Mouse (Mus musculus): ENCODE data around the gene Lbr. TPM values are rescaled to one million over a fixed set of nuclear protein-coding genes. Genes with fewer than 3 reads are reported as not detected.
A peak's percentile ranks its signal among the peaks of the same experiment; 100 is the strongest.
"Not testable (repeated sequence)": the region's sequence is repeated elsewhere in the genome, so short reads cannot be mapped to it uniquely, and the experiment has no call there.

Lbr gene
- polyA plus RNA-seq, 1 experiment from 2014 or later: 4.9 TPM

GRCm38 (mm10) chr1:181841864-181842672 lies 778 bp downstream of the Lbr start:
- peak overlapping the region; percentile 69 for H3K27ac ChIP-seq
- no peaks in the 10 kb centered on the region for H3K36me3 ChIP-seq (ENCODE audit: inconsistent target)
- WGBS (ENCODE audit: missing documents): under 1% methylated on average over 110 of the region's 113 CpGs
- H3K4me3 ChIP-seq (ENCODE audit: inconsistent target): peak overlapping the region; percentile 74
- H3K79me2 ChIP-seq (ENCODE audit: inconsistent target): peaks cover 42% of the 10 kb centered on the region

- H3K27ac ChIP-seq: peak overlapping the region; percentile 69
- peaks cover 48% of the 10 kb centered on the region for H3K79me2 ChIP-seq (ENCODE audit: inconsistent target)
- peaks cover 4% of the 10 kb centered on the region; the same call in 1 of the 2 replicates for H3K36me3 ChIP-seq (ENCODE audit: inconsistent target)
- H3K4me3 ChIP-seq (ENCODE audit: inconsistent target): peak overlapping the region; percentile 74
- 2% methylated on average over 16 of the region's 16 CpGs for WGBS (ENCODE audit: missing documents)
Measured at GRCm38 (mm10) chr1:181841396-181841795, 1.4 kb downstream of the Lbr start.

GRCm38 (mm10) chr1:181839746-181840366 lies 3.0 kb downstream of the Lbr start:
- Histone ChIP-seq H3K27ac (peak overlapping the region; percentile 69; the same call in 1 of the 2 replicates), H3K79me2 (ENCODE audit: inconsistent target) (peaks cover 64% of the 10 kb centered on the region), H3K36me3 (ENCODE audit: inconsistent target) (peaks cover 19% of the 10 kb centered on the region), H3K4me3 (ENCODE audit: inconsistent target) (peak overlapping the region; percentile 74; the same call in 1 of the 2 replicates)
- 4% methylated on average over 6 of the region's 6 CpGs for WGBS (ENCODE audit: missing documents)

- no peak overlapping the region for H3K4me3 ChIP-seq (ENCODE audit: inconsistent target)
- 93% methylated on average over 5 of the region's 5 CpGs for WGBS (ENCODE audit: missing documents)
- no peak overlapping the region for H3K27ac ChIP-seq
- peaks cover 21% of the 10 kb centered on the region for H3K36me3 ChIP-seq (ENCODE audit: inconsistent target)
- H3K79me2 ChIP-seq (ENCODE audit: inconsistent target): peaks cover 81% of the 10 kb centered on the region
Measured at GRCm38 (mm10) chr1:181838111-181838510, 4.7 kb downstream of the Lbr start.

GRCm38 (mm10) chr1:181833143-181833542 lies 9.7 kb downstream of the Lbr start:
- Histone ChIP-seq H3K4me3 (ENCODE audit: inconsistent target) (no peak overlapping the region), H3K27ac (no peak overlapping the region), H3K36me3 (ENCODE audit: inconsistent target) (peaks cover 48% of the 10 kb centered on the region), H3K79me2 (ENCODE audit: inconsistent target) (peaks cover 55% of the 10 kb centered on the region)
- WGBS (ENCODE audit: missing documents): 81% methylated on average over 6 of the region's 6 CpGs

GRCm38 (mm10) chr1:181832720-181833119 lies 10.1 kb downstream of the Lbr start:
- Histone ChIP-seq H3K4me3 (ENCODE audit: inconsistent target) (no peak overlapping the region), H3K27ac (no peak overlapping the region), H3K79me2 (ENCODE audit: inconsistent target) (peaks cover 51% of the 10 kb centered on the region), H3K36me3 (ENCODE audit: inconsistent target) (peaks cover 52% of the 10 kb centered on the region)
- WGBS (ENCODE audit: missing documents): 91% methylated on average over 5 of the region's 5 CpGs

GRCm38 (mm10) chr1:181828365-181828764 lies 14.5 kb downstream of the Lbr start:
- 81% methylated on average over 5 of the region's 5 CpGs for WGBS (ENCODE audit: missing documents)
- Histone ChIP-seq H3K27ac (no peak overlapping the region), H3K4me3 (ENCODE audit: inconsistent target) (no peak overlapping the region), H3K36me3 (ENCODE audit: inconsistent target) (peaks cover 59% of the 10 kb centered on the region), H3K79me2 (ENCODE audit: inconsistent target) (peaks cover 11% of the 10 kb centered on the region; the same call in 1 of the 2 replicates)

GRCm38 (mm10) chr1:181826716-181827115 lies 16.1 kb downstream of the Lbr start:
- H3K4me3 ChIP-seq (ENCODE audit: inconsistent target): no peak overlapping the region
- peaks cover 62% of the 10 kb centered on the region for H3K36me3 ChIP-seq (ENCODE audit: inconsistent target)
- H3K79me2 ChIP-seq (ENCODE audit: inconsistent target): no peaks in the 10 kb centered on the region; the same call in 1 of the 2 replicates
- no peak overlapping the region for H3K27ac ChIP-seq
- 97% methylated on average over 7 of the region's 7 CpGs for WGBS (ENCODE audit: missing documents)

- no peak overlapping the region for H3K27ac ChIP-seq
- 66% methylated on average over 18 of the region's 18 CpGs for WGBS (ENCODE audit: missing documents)
- H3K36me3 ChIP-seq (ENCODE audit: inconsistent target): peaks cover 26% of the 10 kb centered on the region
- H3K4me3 ChIP-seq (ENCODE audit: inconsistent target): no peak overlapping the region
- H3K79me2 ChIP-seq (ENCODE audit: inconsistent target): no peaks in the 10 kb centered on the region
Measured at GRCm38 (mm10) chr1:181811481-181812223, 31.2 kb downstream of the Lbr start.

GRCm38 (mm10) chr1:181800667-181801066 lies 42.2 kb downstream of the Lbr start:
- Histone ChIP-seq H3K27ac (no peak overlapping the region), H3K36me3 (ENCODE audit: inconsistent target) (no peaks in the 10 kb centered on the region), H3K79me2 (ENCODE audit: inconsistent target) (no peaks in the 10 kb centered on the region), H3K4me3 (ENCODE audit: inconsistent target) (no peak overlapping the region)
- 98% methylated on average over 4 of the region's 4 CpGs for WGBS (ENCODE audit: missing documents)

- no peak overlapping the region for H3K4me3 ChIP-seq (ENCODE audit: inconsistent target)
- WGBS (ENCODE audit: missing documents): 94% methylated on average over 3 of the region's 3 CpGs
Measured at GRCm38 (mm10) chr1:181799911-181800310, 42.9 kb downstream of the Lbr start.

GRCm38 (mm10) chr1:181793541-181793940 lies 49.3 kb downstream of the Lbr start:
- H3K36me3 ChIP-seq (ENCODE audit: inconsistent target): no peaks in the 10 kb centered on the region
- H3K27ac ChIP-seq: no peak overlapping the region
- H3K79me2 ChIP-seq (ENCODE audit: inconsistent target): no peaks in the 10 kb centered on the region
- WGBS (ENCODE audit: missing documents): 78% methylated on average over 2 of the region's 2 CpGs
- H3K4me3 ChIP-seq (ENCODE audit: inconsistent target): no peak overlapping the region

More at GRCm38 (mm10) chr1:181799911-181800310, 42.9 kb downstream of the Lbr start:
- H3K36me3 ChIP-seq (ENCODE audit: inconsistent target): no peaks in the 10 kb centered on the region
- no peak overlapping the region for H3K27ac ChIP-seq
- H3K79me2 ChIP-seq (ENCODE audit: inconsistent target): no peaks in the 10 kb centered on the region

- Histone ChIP-seq H3K27ac (no peak overlapping the region), H3K4me3 (ENCODE audit: inconsistent target) (no peak overlapping the region), H3K79me2 (ENCODE audit: inconsistent target) (no peaks in the 10 kb centered on the region), H3K36me3 (ENCODE audit: inconsistent target) (no peaks in the 10 kb centered on the region)
- WGBS (ENCODE audit: missing documents): 28% methylated on average over 6 of the region's 6 CpGs
Measured at GRCm38 (mm10) chr1:181789952-181790351, 52.9 kb downstream of the Lbr start.

GRCm38 (mm10) chr1:181782600-181782999 lies 60.2 kb downstream of the Lbr start:
- not testable (repeated sequence) for H3K79me2 ChIP-seq (ENCODE audit: inconsistent target); H3K27ac ChIP-seq; H3K4me3 ChIP-seq (ENCODE audit: inconsistent target); H3K36me3 ChIP-seq (ENCODE audit: inconsistent target)
- WGBS (ENCODE audit: missing documents): 96% methylated on average over 6 of the region's 11 CpGs
